9 mouse cellular contexts compared by ENCODE assay signal in genomic region chr5:129534500-129534899, GRCm38 (mm10). TPM values are rescaled to one million over a fixed set of nuclear protein-coding genes. Genes with fewer than 3 reads are reported as not detected.
DNase-seq lines count a peak whose midpoint lies in the region; ATAC-seq and TF ChIP-seq lines count a peak whose summit lies in the region.
"Had no signal": no experiment of that assay in that cellular context is flagged by ENCODE, and none has a peak within 500 bp of the region (broad histone marks: within the 10 kb centered on the region; RNA-seq: fewer than 3 reads in every experiment).

No protein-coding gene starts in this region.

- H3K27ac ChIP-seq in kidney, adult 2 months (ENCODE audit: insufficient read depth, low read depth, low read length) = no peak overlapping the region; the same call in none of the 2 replicates
- no peak overlapping the region for H3K27ac ChIP-seq in kidney, embryonic 16.5 days (ENCODE audit: low read length)
- H3K27ac ChIP-seq in gastrocnemius, adult 2 months = peak overlapping the region; percentile 84
- H3K27ac ChIP-seq in layer of hippocampus, adult 2 months = peak overlapping the region; percentile 97
- H3K27ac ChIP-seq: limb, embryonic 15.5 days had no signal

- H3K36me3 ChIP-seq in kidney, adult 2 months (ENCODE audit: control insufficient read depth, insufficient read depth, low read length) = no peaks in the 10 kb centered on the region; the same call in 1 of the 2 replicates
- H3K36me3 ChIP-seq in kidney, embryonic 16.5 days (ENCODE audit: insufficient read depth, low read length) = peaks cover 13% of the 10 kb centered on the region

- 27% methylated on average over 2 of the region's 2 CpGs for WGBS in kidney, adult 2 months
- WGBS in kidney, embryonic 16.5 days = 87% methylated on average over 2 of the region's 2 CpGs

- no peak for TF ChIP-seq POLR2A in kidney, adult 2 months (IDR thresholded peaks at IDR 0.05; ENCODE audit: low read depth, low read length)

- no peak overlapping the region for H3K4me2 ChIP-seq in kidney, embryonic 16.5 days (replicated peaks; ENCODE audit: low read depth, low read length)
- H3K4me2 ChIP-seq: limb, embryonic 15.5 days had no signal

- peak; percentile 67 for DNase-seq in kidney, adult 2 months
- peak; percentile 62 for DNase-seq in gastrocnemius, adult 2 months
- DNase-seq in layer of hippocampus, adult 2 months (ENCODE audit: low spot score in 2 of 2) = peak; percentile 82 to 89
- peak; percentile 76 for DNase-seq in right cerebral cortex, postnatal 25 days
- DNase-seq in liver = no peak
- DNase-seq in urinary bladder, postnatal 10 days (ENCODE audit: low spot score) = no peak

- H3K4me3 ChIP-seq in kidney, adult 2 months (ENCODE audit: insufficient read depth, low read depth, low read length) = no peak overlapping the region
- no peak overlapping the region for H3K4me3 ChIP-seq in kidney, embryonic 16.5 days (ENCODE audit: low read length)
- no peak overlapping the region; the same call in 1 of the 2 replicates for H3K4me3 ChIP-seq in gastrocnemius, adult 2 months
- H3K4me3 ChIP-seq in layer of hippocampus, adult 2 months = no peak overlapping the region
- H3K4me3 ChIP-seq: limb, embryonic 15.5 days had no signal

- no peak for TF ChIP-seq CTCF in kidney, adult 2 months (conservative IDR thresholded peaks at IDR 0.05; ENCODE audit: insufficient read depth, insufficient read length, low read depth, low read length)
- no peak for TF ChIP-seq CTCF in gastrocnemius, adult 2 months (IDR thresholded peaks at IDR 0.05)
- no peak for TF ChIP-seq CTCF in layer of hippocampus, adult 2 months (conservative IDR thresholded peaks at IDR 0.05)

- ATAC-seq in kidney, embryonic 16.5 days (ENCODE audit: low FRiP score, low TSS enrichment) = no peak
- no peak for ATAC-seq in megakaryocyte progenitor cell, adult 5-6 weeks (replicated peaks; ENCODE audit: poor library complexity)

- H3K4me1 ChIP-seq in kidney, adult 2 months (ENCODE audit: control insufficient read depth, insufficient read depth, low read length) = peaks cover 20% of the 10 kb centered on the region
- no peaks in the 10 kb centered on the region for H3K4me1 ChIP-seq in kidney, embryonic 16.5 days (ENCODE audit: insufficient read depth, low read length)
- H3K4me1 ChIP-seq: limb, embryonic 15.5 days had no signal

- no peak overlapping the region for H3K9ac ChIP-seq in kidney, embryonic 16.5 days (replicated peaks; ENCODE audit: low read length)
- H3K9ac ChIP-seq: limb, embryonic 15.5 days had no signal

- no peaks in the 10 kb centered on the region for H3K9me3 ChIP-seq in kidney, embryonic 16.5 days (ENCODE audit: low read length)
- H3K9me3 ChIP-seq: limb, embryonic 15.5 days had no signal

- intact Hi-C loops in gastrocnemius, adult 2 months (cut with DNase I) = loop anchor here (10.0 kb wide), 1 partner anchor 190 kb away; the partner anchor contains the start of gene Nipsnap2

- H3K27me3 ChIP-seq in kidney, adult 2 months (replicated peaks; ENCODE audit: control insufficient read depth, insufficient read depth, low read length) = no peaks in the 10 kb centered on the region
- no peaks in the 10 kb centered on the region for H3K27me3 ChIP-seq in kidney, embryonic 16.5 days (ENCODE audit: insufficient read depth, low read length)
- H3K27me3 ChIP-seq: limb, embryonic 15.5 days had no signal

RNA-seq across cellular contexts. Expression of gene Sfswap, which starts 33.5 kb away (rescaled TPM):
- 43.8 and 55.6 TPM in 2 replicates for polyA plus RNA-seq in kidney, adult 2 months (2012; rRNA removed)
- polyA plus RNA-seq in kidney, embryonic 16.5 days (2015; fragmentation: Nextera tagmentation; extraction: Ambion mirVana) = 39.1 and 44.0 TPM in 2 replicates
- total RNA-seq in gastrocnemius, adult 2 months (2021) = 10 to 100 TPM; 24.5 to 26.3 TPM
- 100 to 1,000 TPM; 129 to 147 TPM for total RNA-seq in layer of hippocampus, adult 2 months (2021)
- 42.3 and 60.8 TPM in 2 replicates for total RNA-seq in megakaryocyte progenitor cell, adult 5-6 weeks (2015)
- 57.1 and 66.2 TPM in 2 replicates for total RNA-seq in megakaryocyte progenitor cell, adult 5-6 weeks (2017)

RNA-seq across cellular contexts. Expression of gene Mmp17, which starts 49.5 kb away (rescaled TPM):
- polyA plus RNA-seq in kidney, adult 2 months (2012; rRNA removed) = 1.6 and 2.5 TPM in 2 replicates
- 3.3 and 4.7 TPM in 2 replicates for polyA plus RNA-seq in kidney, embryonic 16.5 days (2015; fragmentation: Nextera tagmentation; extraction: Ambion mirVana)
- total RNA-seq in gastrocnemius, adult 2 months (2021) = under 1 TPM; 0.26 to 0.39 TPM
- total RNA-seq in layer of hippocampus, adult 2 months (2021) = 100 to 1,000 TPM; 126 to 133 TPM
- 0.10 TPM in 1 of 2 replicates, not detected in the other for total RNA-seq in megakaryocyte progenitor cell, adult 5-6 weeks (2015)
- total RNA-seq in megakaryocyte progenitor cell, adult 5-6 weeks (2017) = not detected in 2 replicates

Comparison
In these comparisons a context has a peak if more than half of its experiments do, and no peak if none do; other contexts are left out.
1. DNase-seq: peak in kidney, adult 2 months (single experiment), gastrocnemius, adult 2 months (single experiment), layer of hippocampus, adult 2 months (2 of 2) and right cerebral cortex, postnatal 25 days (single experiment); none in liver (single experiment) and urinary bladder, postnatal 10 days (single experiment).
2. H3K27ac ChIP-seq: peak in gastrocnemius, adult 2 months (single experiment) and layer of hippocampus, adult 2 months (single experiment); none in kidney, adult 2 months (single experiment) and kidney, embryonic 16.5 days (single experiment).
3. RNA of gene Mmp17, which starts 49.5 kb away (total RNA-seq): 126 to 133 TPM in layer of hippocampus, adult 2 months; 0.26 to 0.39 TPM in gastrocnemius, adult 2 months and 0.10 TPM in megakaryocyte progenitor cell, adult 5-6 weeks; every median in the first group is over 10 times any median in the second.